Mouse (Mus musculus) midbrain, postnatal 0 days (tissue): ENCODE measurements around the gene Ercc2. TPM values are rescaled to one million over a fixed set of nuclear protein-coding genes. Genes with fewer than 3 reads are reported as not detected.

Experiments
- ATAC-seq: fragments of 200-750 bp; cut with Nextera tagmentation; 2 replicates; pipeline ENCODE4 v1.8.0; 2017; ENCODE audit warnings: moderate number of reproducible peaks, mild to moderate bottlenecking, moderate TSS enrichment, moderate library complexity; ENCODE audit not compliant: low FRiP score
- DNase-seq: peaks from one replicate; pipeline ENCODE4 v3.0.0-alpha.2; 2015; ENCODE audit warnings: low spot score
- H3K27ac ChIP-seq: fragments of 300-500 bp; sonication (generic); 2 replicates; pipeline ENCODE4 v1.5.1; 2014; ENCODE audit warnings: low read depth, mild to moderate bottlenecking, low read length, mixed read lengths
- H3K27me3 ChIP-seq: fragments of 300-500 bp; sonication (generic); 2 replicates; pipeline ENCODE4 v1.6.1; 2014; ENCODE audit warnings: low read length, control low read depth, mixed read lengths; ENCODE audit not compliant: insufficient read depth
- H3K36me3 ChIP-seq: fragments of 300-500 bp; sonication (generic); 2 replicates; pipeline ENCODE4 v1.6.1; 2014; ENCODE audit warnings: low read length, control low read depth, mixed read lengths; ENCODE audit not compliant: insufficient read depth
- H3K4me1 ChIP-seq: fragments of 300-500 bp; sonication (generic); 2 replicates; pipeline ENCODE4 v1.6.1; 2014; ENCODE audit warnings: mild to moderate bottlenecking, control low read depth, antibody characterized with exemption, low read length, mixed read lengths; ENCODE audit not compliant: insufficient read depth
- H3K4me2 ChIP-seq: fragments of 300-500 bp; sonication (generic); 2 replicates; pipeline ENCODE4 v1.6.1; 2014; ENCODE audit warnings: low read depth, mild to moderate bottlenecking, low read length, mixed read lengths; ENCODE audit not compliant: poor library complexity, severe bottlenecking
- H3K4me3 ChIP-seq: fragments of 300-500 bp; sonication (generic); 2 replicates; pipeline ENCODE4 v1.5.1; 2014; ENCODE audit warnings: low read depth, mild to moderate bottlenecking, low read length, moderate library complexity
- H3K9ac ChIP-seq: fragments of 300-500 bp; sonication (generic); replicated peaks from 2 replicates; pipeline ENCODE4 v1.6.1; 2014; ENCODE audit warnings: mild to moderate bottlenecking, low read length, moderate library complexity, mixed read lengths; ENCODE audit not compliant: poor library complexity, severe bottlenecking
- H3K9me3 ChIP-seq: fragments of 300-500 bp; sonication (generic); 2 replicates; pipeline ENCODE4 v1.6.1; 2016; ENCODE audit warnings: low read length, control low read depth
- CTCF ChIP-seq: IDR thresholded peaks from 2 replicates; pipeline ENCODE4 v1.5.1; 2016; ENCODE audit warnings: antibody characterized with exemption, mild to moderate bottlenecking
- WGBS: fragments of 180-500 bp; shearing (Covaris S2); extraction: QIAGEN DNeasy Blood & Tissue Kit; methylation state at CpG from one replicate; pipeline ENCODE4 v1.1.7; 2014; 5-methylcytosine and 5-hydroxymethylcytosine counted together
- polyA plus RNA-seq: library from polyadenylated mRNA; unstranded; fragments of >200 nt; fragmentation: Nextera tagmentation; extraction: Ambion mirVana; gene quantifications from 2 replicates; pipeline ENCODE4 v1.2.1, GENCODE M21; 2015
- total RNA-seq: library from RNA; depleted of rRNA; stranded (reverse); fragments of >200 nt; gene quantifications from 2 replicates; pipeline ENCODE4 v1.2.3, GENCODE M21; 2014

Ercc2 gene
- total and polyA plus RNA-seq, 2 experiments from 2014 or later, result 22.9 to 63.0 TPM

- H3K36me3 ChIP-seq, result peaks cover 57% of the 10 kb centered on the region
- H3K9ac ChIP-seq, result no peak overlapping the region
- DNase-seq (no peak), ATAC-seq (no peak)
- no peak for TF ChIP-seq CTCF
- H3K4me2 ChIP-seq, result no peak overlapping the region
- no peaks in the 10 kb centered on the region for H3K27me3 ChIP-seq
- WGBS, result 81% methylated on average over 6 of the region's 6 CpGs
- no peaks in the 10 kb centered on the region for H3K4me1 ChIP-seq
- H3K4me3 ChIP-seq, result no peak overlapping the region
- no peaks in the 10 kb centered on the region for H3K9me3 ChIP-seq
- H3K27ac ChIP-seq, result no peak overlapping the region
Observed at GRCm38 (mm10) chr7:19426349-19426748, 44.5 kb downstream of the Ercc2 start.

GRCm38 (mm10) chr7:19426888-19427287, 45.1 kb downstream of the Ercc2 start:
- TF ChIP-seq CTCF, result no peak
- Histone ChIP-seq H3K27me3 (no peaks in the 10 kb centered on the region), H3K36me3 (peaks cover 62% of the 10 kb centered on the region), H3K9ac (no peak overlapping the region), H3K4me2 (no peak overlapping the region), H3K27ac (no peak overlapping the region), H3K9me3 (no peaks in the 10 kb centered on the region), H3K4me1 (no peaks in the 10 kb centered on the region), H3K4me3 (no peak overlapping the region)
- ATAC-seq (0 out of 2 replicates have a peak, but pooled peaks have one; percentile 31), DNase-seq (peak; percentile 38)
- 81% methylated on average over 6 of the region's 6 CpGs for WGBS

- Histone ChIP-seq H3K4me3 (no peak overlapping the region), H3K27ac (no peak overlapping the region), H3K9me3 (no peaks in the 10 kb centered on the region), H3K9ac (no peak overlapping the region), H3K27me3 (no peaks in the 10 kb centered on the region), H3K36me3 (peaks cover 72% of the 10 kb centered on the region), H3K4me1 (no peaks in the 10 kb centered on the region), H3K4me2 (no peak overlapping the region)
- TF ChIP-seq CTCF, result no peak
- no peak for ATAC-seq
- DNase-seq, result no peak
- whole genome bisulfite sequencing, result 66% methylated on average over 15 of the region's 15 CpGs
Observed at GRCm38 (mm10) chr7:19427999-19428650, 46.3 kb downstream of the Ercc2 start.

GRCm38 (mm10) chr7:19429726-19430125, 47.9 kb downstream of the Ercc2 start:
- H3K4me1 ChIP-seq, result no peaks in the 10 kb centered on the region
- peaks cover 87% of the 10 kb centered on the region for H3K36me3 ChIP-seq
- DNase-seq (peak; percentile 65), ATAC-seq (no peak)
- H3K4me3 ChIP-seq, result no peak overlapping the region
- no peaks in the 10 kb centered on the region for H3K27me3 ChIP-seq
- no peak overlapping the region for H3K4me2 ChIP-seq
- H3K9me3 ChIP-seq, result no peaks in the 10 kb centered on the region
- TF ChIP-seq CTCF, result no peak
- no peak overlapping the region for H3K27ac ChIP-seq
- no peak overlapping the region for H3K9ac ChIP-seq
- 64% methylated on average over 8 of the region's 8 CpGs for WGBS

- Histone ChIP-seq H3K27ac (no peak overlapping the region), H3K27me3 (no peaks in the 10 kb centered on the region), H3K9me3 (no peaks in the 10 kb centered on the region), H3K4me3 (no peak overlapping the region), H3K4me2 (no peak overlapping the region), H3K9ac (no peak overlapping the region), H3K4me1 (no peaks in the 10 kb centered on the region), H3K36me3 (peaks cover 84% of the 10 kb centered on the region)
- DNase-seq (no peak), ATAC-seq (no peak)
- 92% methylated on average over 6 of the region's 6 CpGs for WGBS
- no peak for TF ChIP-seq CTCF
Observed at GRCm38 (mm10) chr7:19430402-19430801, 48.6 kb downstream of the Ercc2 start.

GRCm38 (mm10) chr7:19432475-19432874, 50.7 kb downstream of the Ercc2 start:
- no peak overlapping the region for H3K4me2 ChIP-seq
- DNase-seq (no peak), ATAC-seq (no peak)
- peak; percentile 41 for TF ChIP-seq CTCF
- no peak overlapping the region for H3K9ac ChIP-seq
- H3K27ac ChIP-seq, result no peak overlapping the region
- H3K4me3 ChIP-seq, result no peak overlapping the region
- H3K9me3 ChIP-seq, result no peaks in the 10 kb centered on the region
- 98% methylated on average over 2 of the region's 2 CpGs for WGBS
- no peaks in the 10 kb centered on the region for H3K4me1 ChIP-seq
- H3K27me3 ChIP-seq, result no peaks in the 10 kb centered on the region
- H3K36me3 ChIP-seq, result peaks cover 85% of the 10 kb centered on the region
